Mouse (Mus musculus): ENCODE results near the gene Anks1. TPM values are rescaled to one million over a fixed set of nuclear protein-coding genes. Genes with fewer than 3 reads are reported as not detected.

Anks1 gene
- total RNA-seq, 1 experiment = 20.9 TPM

GRCm38 (mm10) chr17:27911371-27911770 lies 2.3 kb downstream of the Anks1 start:
- no peaks in the 10 kb centered on the region; a peak in 1 of 4 replicates for H3K4me1 ChIP-seq (ENCODE audit: control insufficient read depth in 2 of 2, insufficient read depth in 2 of 2, low read length in 2 of 2, poor library complexity in 1 of 2)
- no peak overlapping the region for H3K4me3 ChIP-seq (ENCODE audit: insufficient read depth in 1 of 2, low read depth in 1 of 2, low read length in 2 of 2, poor library complexity in 1 of 2, severe bottlenecking in 1 of 2)
- no peaks in the 10 kb centered on the region for H3K9me3 ChIP-seq (ENCODE audit: control insufficient read depth, insufficient read depth, low read depth, low read length)
- DNase-seq (ENCODE audit: low read depth, low spot score) = no peak
- no peak overlapping the region for H3K9ac ChIP-seq (ENCODE audit: insufficient read depth, low read depth, low read length, poor library complexity, severe bottlenecking)
- H3K27ac ChIP-seq (ENCODE audit: insufficient read depth, low read depth, low read length, poor library complexity, severe bottlenecking) = no peak overlapping the region
- H3K36me3 ChIP-seq (ENCODE audit: control insufficient read depth, insufficient read depth, low read length, poor library complexity, severe bottlenecking) = no peaks in the 10 kb centered on the region; the same call in 1 of the 2 replicates
- in situ Hi-C loops (cut with MboI; ENCODE audit: low sequenced_read_pairs in 2 of 2, unreplicated experiment in 2 of 2) = no loop called here
- TF ChIP-seq HCFC1 (IDR thresholded peaks at IDR 0.05; ENCODE audit: borderline replicate concordance, insufficient read depth, low read length) (no peak), MAFK (IDR thresholded peaks at IDR 0.05; ENCODE audit: insufficient read depth, low read depth, low read length) (no peak), CHD2 (IDR thresholded peaks at IDR 0.05; ENCODE audit: low read depth, low read length) (no peak), ZNF384 (IDR thresholded peaks at IDR 0.05; ENCODE audit: low read depth, low read length) (no peak), ZC3H11A (IDR thresholded peaks at IDR 0.05; ENCODE audit: borderline replicate concordance, low read depth, low read length) (no peak)

DNA sequence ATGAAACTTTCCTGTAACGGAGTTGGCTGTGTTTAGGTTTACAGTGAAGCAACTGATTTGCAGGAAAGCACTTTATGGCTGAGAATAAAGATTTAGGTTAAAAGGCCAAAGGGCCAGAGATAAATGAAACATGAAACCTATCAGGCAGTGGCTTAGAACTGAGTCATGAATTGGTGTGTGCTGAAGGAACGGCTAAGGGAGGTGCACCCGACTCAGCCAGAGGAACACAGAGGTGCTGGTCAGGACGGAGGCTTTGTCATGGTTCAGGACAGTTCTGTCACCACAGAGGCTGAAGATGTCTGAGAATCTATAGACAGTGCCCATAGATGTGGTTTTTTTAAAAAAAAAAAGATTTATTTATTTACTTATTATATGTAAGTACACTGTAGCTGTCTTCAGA lies 5.6 kb downstream of the Anks1 start:
- H3K9me3 ChIP-seq (ENCODE audit: control insufficient read depth, insufficient read depth, low read depth, low read length) = no peaks in the 10 kb centered on the region
- no peak for DNase-seq (ENCODE audit: low read depth, low spot score)
- no peaks in the 10 kb centered on the region; a peak in 1 of 4 replicates for H3K4me1 ChIP-seq (ENCODE audit: control insufficient read depth in 2 of 2, insufficient read depth in 2 of 2, low read length in 2 of 2, poor library complexity in 1 of 2)
- H3K4me3 ChIP-seq (ENCODE audit: insufficient read depth in 1 of 2, low read depth in 1 of 2, low read length in 2 of 2, poor library complexity in 1 of 2, severe bottlenecking in 1 of 2) = no peak overlapping the region
- H3K27ac ChIP-seq (ENCODE audit: insufficient read depth, low read depth, low read length, poor library complexity, severe bottlenecking) = no peak overlapping the region
- no peak for TF ChIP-seq MAFK (IDR thresholded peaks at IDR 0.05; ENCODE audit: insufficient read depth, low read depth, low read length)
- no peak for TF ChIP-seq HCFC1 (IDR thresholded peaks at IDR 0.05; ENCODE audit: borderline replicate concordance, insufficient read depth, low read length)
- no peak for TF ChIP-seq ZNF384 (IDR thresholded peaks at IDR 0.05; ENCODE audit: low read depth, low read length)
- TF ChIP-seq ZC3H11A (IDR thresholded peaks at IDR 0.05; ENCODE audit: borderline replicate concordance, low read depth, low read length) = no peak
- TF ChIP-seq CHD2 (IDR thresholded peaks at IDR 0.05; ENCODE audit: low read depth, low read length) = no peak
- no peaks in the 10 kb centered on the region; the same call in 1 of the 2 replicates for H3K36me3 ChIP-seq (ENCODE audit: control insufficient read depth, insufficient read depth, low read length, poor library complexity, severe bottlenecking)
- in situ Hi-C loops (cut with MboI; ENCODE audit: low sequenced_read_pairs in 2 of 2, unreplicated experiment in 2 of 2) = no loop called here
- no peak overlapping the region for H3K9ac ChIP-seq (ENCODE audit: insufficient read depth, low read depth, low read length, poor library complexity, severe bottlenecking)

GRCm38 (mm10) chr17:27916366-27916765 lies 7.3 kb downstream of the Anks1 start:
- Histone ChIP-seq H3K9me3 (ENCODE audit: control insufficient read depth, insufficient read depth, low read depth, low read length) (no peaks in the 10 kb centered on the region), H3K4me3 (ENCODE audit: insufficient read depth in 1 of 2, low read depth in 1 of 2, low read length in 2 of 2, poor library complexity in 1 of 2, severe bottlenecking in 1 of 2) (no peak overlapping the region), H3K4me1 (ENCODE audit: control insufficient read depth in 2 of 2, insufficient read depth in 2 of 2, low read length in 2 of 2, poor library complexity in 1 of 2) (no peaks in the 10 kb centered on the region; a peak in 1 of 4 replicates), H3K27ac (ENCODE audit: insufficient read depth, low read depth, low read length, poor library complexity, severe bottlenecking) (no peak overlapping the region), H3K9ac (ENCODE audit: insufficient read depth, low read depth, low read length, poor library complexity, severe bottlenecking) (no peak overlapping the region), H3K36me3 (ENCODE audit: control insufficient read depth, insufficient read depth, low read length, poor library complexity, severe bottlenecking) (no peaks in the 10 kb centered on the region; the same call in 1 of the 2 replicates)
- DNase-seq (ENCODE audit: low read depth, low spot score) = no peak
- in situ Hi-C loops (cut with MboI; ENCODE audit: low sequenced_read_pairs in 2 of 2, unreplicated experiment in 2 of 2) = no loop called here
- TF ChIP-seq ZC3H11A (IDR thresholded peaks at IDR 0.05; ENCODE audit: borderline replicate concordance, low read depth, low read length) (no peak), CHD2 (IDR thresholded peaks at IDR 0.05; ENCODE audit: low read depth, low read length) (no peak), HCFC1 (IDR thresholded peaks at IDR 0.05; ENCODE audit: borderline replicate concordance, insufficient read depth, low read length) (no peak), ZNF384 (IDR thresholded peaks at IDR 0.05; ENCODE audit: low read depth, low read length) (no peak), MAFK (IDR thresholded peaks at IDR 0.05; ENCODE audit: insufficient read depth, low read depth, low read length) (no peak)

GRCm38 (mm10) chr17:27920676-27921075 lies 11.6 kb downstream of the Anks1 start:
- in situ Hi-C loops (cut with MboI; ENCODE audit: low sequenced_read_pairs in 2 of 2, unreplicated experiment in 2 of 2) = no loop called here
- Histone ChIP-seq H3K4me1 (ENCODE audit: control insufficient read depth in 2 of 2, insufficient read depth in 2 of 2, low read length in 2 of 2, poor library complexity in 1 of 2) (no peaks in the 10 kb centered on the region; a peak in 1 of 4 replicates), H3K36me3 (ENCODE audit: control insufficient read depth, insufficient read depth, low read length, poor library complexity, severe bottlenecking) (no peaks in the 10 kb centered on the region), H3K4me3 (ENCODE audit: insufficient read depth in 1 of 2, low read depth in 1 of 2, low read length in 2 of 2, poor library complexity in 1 of 2, severe bottlenecking in 1 of 2) (no peak overlapping the region), H3K27ac (ENCODE audit: insufficient read depth, low read depth, low read length, poor library complexity, severe bottlenecking) (no peak overlapping the region), H3K9ac (ENCODE audit: insufficient read depth, low read depth, low read length, poor library complexity, severe bottlenecking) (no peak overlapping the region), H3K9me3 (ENCODE audit: control insufficient read depth, insufficient read depth, low read depth, low read length) (no peaks in the 10 kb centered on the region)
- TF ChIP-seq MAFK (IDR thresholded peaks at IDR 0.05; ENCODE audit: insufficient read depth, low read depth, low read length) (no peak), CHD2 (IDR thresholded peaks at IDR 0.05; ENCODE audit: low read depth, low read length) (no peak), HCFC1 (IDR thresholded peaks at IDR 0.05; ENCODE audit: borderline replicate concordance, insufficient read depth, low read length) (no peak), ZC3H11A (IDR thresholded peaks at IDR 0.05; ENCODE audit: borderline replicate concordance, low read depth, low read length) (no peak), ZNF384 (IDR thresholded peaks at IDR 0.05; ENCODE audit: low read depth, low read length) (no peak)
- no peak for DNase-seq (ENCODE audit: low read depth, low spot score)
